Mouse (Mus musculus) heart, postnatal 25 days (tissue): Measurements from ENCODE around the gene Sowahb. TPM values are rescaled to one million over a fixed set of nuclear protein-coding genes. Genes with fewer than 3 reads are reported as not detected.

ENCODE experiments used
- DNase-seq: peaks from one replicate; pipeline ENCODE4 v3.0.0; 2022; ENCODE audit warnings: low spot score
- intact Hi-C: fragments of 180-260 bp; cut with DNase I; formaldehyde crosslinking; loops from one replicate; pipeline ENCODE4 v1.15.1; 2025
- total RNA-seq, 2 experiments: library from RNA; stranded (reverse); gene quantifications; 2 replicates each; pipeline ENCODE4 v1.2.3; 2021

The Sowahb gene
- total RNA-seq, 2 experiments from 2014 or later: not detected

DNA sequence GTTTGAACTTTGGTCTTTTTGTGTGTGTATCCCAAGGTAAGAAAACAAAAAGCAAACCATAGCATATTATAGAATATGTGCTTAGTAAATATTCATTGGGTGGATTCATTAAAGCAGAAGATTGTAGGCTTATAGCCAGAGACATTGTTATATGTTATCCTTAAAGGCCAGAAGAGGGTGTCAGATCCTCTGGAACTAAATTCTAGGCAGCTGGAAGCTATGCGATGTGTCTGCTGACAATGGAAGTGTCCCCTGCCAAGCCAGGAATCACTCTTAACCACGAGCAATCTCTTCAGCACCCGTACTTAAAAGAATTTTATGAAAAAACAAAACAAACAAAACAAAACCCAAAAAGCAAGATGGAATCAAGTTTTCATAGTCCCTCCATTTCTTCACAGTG is 27.1 kb downstream of the Sowahb start:
- no peak for DNase-seq
- intact Hi-C loops: loop anchor here (2.0 kb wide), 1 partner anchor 145 kb away; no protein-coding TSS in a partner anchor

DNA sequence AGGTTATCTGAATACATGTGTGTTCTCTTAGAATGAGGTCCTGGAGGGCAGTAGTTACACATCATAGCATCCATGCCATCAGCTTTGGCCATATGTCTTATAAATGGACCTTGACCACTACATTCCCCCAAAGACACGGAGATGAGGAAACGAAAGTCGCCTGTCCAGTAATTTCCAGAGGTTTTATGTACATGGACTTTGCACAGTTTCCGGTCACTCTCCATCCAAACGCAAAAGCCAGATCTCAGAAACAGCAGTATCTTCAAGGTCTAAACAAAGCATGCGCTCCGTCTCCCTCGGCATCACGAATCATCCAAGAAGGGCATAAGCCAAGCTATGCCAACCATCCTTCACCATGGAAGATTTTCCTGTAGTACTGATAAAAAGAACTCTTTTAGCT is 36.6 kb downstream of the Sowahb start:
- intact Hi-C loops: loop anchor here (5.0 kb wide), 1 partner anchor 39 kb away; the partner anchor contains the start of gene Sowahb
- DNase-seq: no peak

DNA sequence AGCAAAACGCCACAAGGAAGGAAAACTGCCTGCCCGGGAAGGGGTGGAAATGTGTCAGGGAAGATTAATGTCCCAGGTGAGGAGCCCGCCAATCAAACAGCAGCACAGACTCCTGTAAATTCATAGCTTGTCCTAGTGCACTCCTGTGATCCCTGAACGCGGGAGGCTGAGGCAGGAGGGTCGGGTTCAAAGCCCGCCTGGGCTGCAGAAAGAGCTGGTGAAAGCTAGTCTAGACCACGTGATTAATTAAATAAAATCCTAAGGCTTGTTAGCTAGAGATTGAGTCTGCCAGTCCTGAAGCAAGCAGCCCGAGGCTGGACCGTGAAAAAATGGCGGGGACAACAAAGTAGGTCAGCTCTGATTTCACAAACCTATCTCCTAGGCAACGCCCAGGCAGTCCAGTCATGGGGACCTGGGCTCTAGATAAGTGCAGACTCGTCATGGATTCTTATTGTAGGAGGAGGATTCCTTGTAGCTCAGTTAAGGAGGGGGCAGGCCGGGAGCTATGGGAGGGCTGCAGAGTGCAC is 38.9 kb downstream of the Sowahb start:
- intact Hi-C loops: loop anchor here (5.0 kb wide), 1 partner anchor 41 kb away; the partner anchor contains the start of gene Sowahb
- DNase-seq: peak; percentile 17

DNA sequence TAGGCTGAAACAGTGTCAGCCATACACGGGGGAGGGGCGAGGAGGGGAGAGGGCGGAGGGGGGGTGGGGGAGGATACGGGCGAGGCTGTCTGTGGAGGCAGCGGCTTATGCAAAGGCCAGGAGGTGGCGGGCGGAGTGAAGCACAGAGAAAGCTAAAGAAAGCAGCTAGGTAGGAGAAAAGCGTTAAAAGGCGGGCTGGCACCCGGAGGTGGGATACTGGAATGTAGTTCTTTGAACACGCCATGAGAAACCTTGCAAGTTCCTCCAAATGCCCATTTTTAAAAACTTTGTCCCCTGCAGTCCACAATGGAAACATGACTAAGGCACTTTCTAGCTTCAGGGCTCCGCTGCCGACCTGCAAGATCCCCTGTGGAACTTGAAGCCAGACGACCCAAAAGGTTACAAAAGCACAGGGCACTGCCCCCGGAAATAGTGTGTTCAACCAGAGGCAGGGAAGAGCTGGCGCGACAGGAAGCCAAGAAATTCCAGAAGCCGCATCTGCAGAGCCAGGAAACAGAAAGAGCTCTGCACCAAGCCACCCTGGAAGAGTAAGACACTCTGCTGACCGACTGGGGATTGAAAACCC is 39.5 kb downstream of the Sowahb start:
- DNase-seq: peak; percentile 18
- intact Hi-C loops: loop anchor here (5.0 kb wide), 1 partner anchor 42 kb away; the partner anchor contains the start of gene Sowahb

DNA sequence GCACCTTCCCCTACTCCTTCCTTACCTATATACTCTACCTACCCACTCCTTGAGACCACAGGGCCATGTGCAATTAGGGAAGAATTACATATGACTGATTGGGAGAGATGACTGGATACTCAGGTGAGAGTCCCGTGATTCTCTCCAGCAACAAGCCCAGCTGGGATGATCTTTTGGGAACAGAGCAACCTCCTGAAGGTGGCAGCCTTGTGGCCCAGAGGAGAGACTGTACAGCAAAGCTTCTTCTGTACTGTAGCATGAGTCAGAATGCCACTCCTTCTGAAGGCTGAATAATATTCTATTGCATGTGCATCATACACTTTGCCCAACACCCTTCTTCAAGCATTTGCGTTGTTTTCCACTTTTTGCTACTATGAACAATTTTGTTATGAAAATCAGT is 42.2 kb downstream of the Sowahb start:
- no peak for DNase-seq
- intact Hi-C loops: loop anchor here (5.0 kb wide), 1 partner anchor 90 kb away; the partner anchor contains the start of gene Sept11

DNA sequence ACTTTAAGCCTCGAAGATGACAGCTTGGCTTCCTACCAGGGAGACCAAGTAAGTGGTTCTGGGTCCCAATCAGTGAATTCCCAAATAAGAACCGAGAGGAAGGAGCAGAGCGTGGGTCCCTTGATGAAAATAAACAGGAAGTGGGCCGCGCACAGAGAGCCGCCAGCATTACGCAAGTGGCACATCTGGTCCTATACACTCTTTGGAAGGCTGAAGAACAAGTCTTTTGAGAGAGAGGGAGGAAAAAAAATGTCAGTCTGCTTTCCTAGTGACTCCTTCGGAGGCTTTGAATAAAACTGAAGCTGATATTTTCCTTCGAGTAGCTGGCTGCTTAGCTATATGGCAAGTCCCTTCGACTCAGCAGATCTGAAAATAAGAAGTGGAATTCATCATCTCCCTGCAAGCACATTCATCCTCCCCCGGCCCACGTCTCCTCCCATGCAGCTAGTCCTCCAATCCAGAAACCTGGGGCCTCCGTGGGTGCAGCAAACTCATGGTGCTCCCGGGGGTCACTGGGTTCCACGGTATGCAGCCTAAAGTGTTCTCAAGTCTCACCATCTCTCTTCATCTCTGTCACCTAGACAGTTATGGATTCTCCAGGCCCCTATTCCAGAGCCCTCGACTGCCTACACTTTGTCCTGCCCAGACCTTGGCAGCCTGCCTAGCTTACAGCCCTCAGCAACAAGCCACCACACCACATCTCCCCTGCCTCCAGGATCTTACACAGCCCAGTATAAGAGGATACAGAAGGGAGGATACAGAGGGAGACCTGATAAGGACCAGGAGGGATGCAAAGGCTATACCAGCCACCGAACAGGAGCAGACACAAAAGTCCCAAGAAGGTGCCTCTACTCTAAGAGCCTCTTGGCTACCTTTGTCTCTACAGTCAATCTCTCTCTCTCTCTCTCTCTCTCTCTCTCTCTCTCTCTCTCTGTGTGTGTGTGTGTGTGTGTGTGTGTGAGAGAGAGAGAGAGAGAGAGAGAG is 43.8 kb downstream of the Sowahb start:
- peak; percentile 45 for DNase-seq
- intact Hi-C loops: loop anchor here (5.0 kb wide), 1 partner anchor 91 kb away; the partner anchor contains the start of gene Sept11

DNA sequence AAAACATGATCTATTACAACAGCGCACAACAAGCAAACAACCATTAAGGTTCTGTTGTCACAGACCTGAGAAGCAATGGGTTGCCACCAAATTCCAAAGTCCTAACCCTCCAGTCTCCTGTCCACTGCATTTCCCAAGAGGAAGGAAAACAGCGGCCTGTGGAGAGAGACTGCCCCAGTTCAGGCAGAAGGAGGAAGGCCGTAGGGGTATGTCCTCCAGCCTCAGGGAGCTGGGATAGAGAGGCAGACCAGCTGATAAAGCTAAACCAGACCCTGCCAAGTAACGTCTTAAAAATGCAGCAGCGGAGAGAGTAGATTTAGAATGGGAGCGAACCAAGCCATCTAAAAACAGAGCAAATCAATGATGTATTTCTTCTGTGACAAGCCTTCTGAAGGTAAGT is 44.8 kb downstream of the Sowahb start:
- intact Hi-C loops: loop anchor here (5.0 kb wide), 1 partner anchor 92 kb away; the partner anchor contains the start of gene Sept11
- no peak for DNase-seq

DNA sequence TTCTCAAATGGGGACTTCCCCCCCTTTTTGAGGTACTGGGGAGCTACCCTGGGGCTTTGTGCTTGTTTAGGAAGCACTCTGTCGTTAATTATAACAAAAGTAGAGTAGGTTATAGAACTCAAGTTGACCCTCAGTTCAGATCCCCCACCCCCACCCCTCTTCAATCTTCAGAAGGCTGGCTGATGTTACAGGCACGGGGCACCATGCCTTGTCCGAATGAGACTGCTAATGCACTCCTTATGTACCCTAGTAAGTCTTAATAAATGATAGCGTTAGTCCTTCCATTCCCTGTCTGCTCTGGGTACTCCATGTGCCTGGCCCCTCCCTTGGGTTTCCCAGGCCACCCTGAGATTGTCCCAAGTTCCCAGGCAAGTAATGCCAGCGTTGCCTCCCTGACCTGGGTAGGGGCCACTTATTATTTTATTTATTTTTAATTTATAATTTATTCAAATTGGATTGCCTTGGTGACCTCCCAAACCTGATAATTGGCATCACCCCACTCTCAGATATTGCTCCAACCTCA is 46.3 kb downstream of the Sowahb start:
- intact Hi-C loops: no loop called here
- DNase-seq: no peak

DNA sequence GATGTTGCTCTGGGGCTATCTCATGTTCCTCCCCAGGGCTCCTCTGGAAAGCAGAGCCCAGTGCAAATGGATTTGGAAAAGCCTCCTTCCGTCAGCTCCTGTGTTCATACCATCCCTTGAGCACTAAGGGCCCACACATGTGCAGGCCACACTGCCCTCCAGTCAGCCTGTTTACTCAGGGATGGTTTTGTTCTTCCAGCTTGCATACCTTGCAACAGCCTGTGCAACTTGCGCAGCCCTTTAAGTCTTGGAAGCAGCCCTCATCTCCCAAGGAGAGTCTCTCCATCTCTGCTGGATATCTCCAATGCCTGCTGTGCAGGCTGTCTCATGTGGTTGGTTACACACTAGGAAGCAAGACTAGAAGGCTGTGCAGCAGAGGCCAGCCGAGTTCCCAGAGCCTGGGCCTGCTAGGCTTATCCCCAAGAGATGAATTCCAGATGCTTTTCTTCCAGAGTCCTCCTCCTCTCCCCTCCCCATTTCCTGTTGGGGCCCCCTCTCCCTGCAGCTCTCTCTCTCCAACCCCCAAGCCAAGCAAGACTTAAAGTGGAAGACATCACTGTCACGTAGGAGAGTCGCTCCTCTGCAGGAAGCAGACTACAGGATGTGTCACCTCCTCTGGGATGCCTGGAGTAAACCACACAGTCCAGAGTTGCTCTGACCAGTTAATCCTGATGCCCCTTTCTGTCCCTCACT is 47.2 kb downstream of the Sowahb start:
- DNase-seq: peak; percentile 44
- intact Hi-C loops: no loop called here

DNA sequence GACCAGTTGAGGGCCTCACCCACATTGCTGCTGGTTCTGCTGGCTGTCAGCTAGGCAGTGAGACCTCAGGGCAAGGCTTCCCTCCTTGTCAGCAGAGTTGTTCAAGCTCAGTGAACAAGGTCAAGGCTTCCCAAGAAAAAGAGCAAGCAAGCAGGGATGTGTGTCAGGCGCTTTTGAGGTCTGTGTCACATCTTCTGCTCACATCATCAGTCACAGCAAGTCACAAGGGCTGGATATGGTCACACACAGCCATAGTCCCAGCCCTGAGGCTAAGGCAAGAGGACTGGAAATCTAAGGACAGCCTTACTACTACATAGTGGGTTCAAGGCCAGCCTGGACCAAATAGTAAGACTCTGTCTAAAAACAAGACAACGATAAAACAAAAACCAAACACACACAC is 50.0 kb downstream of the Sowahb start:
- no peak for DNase-seq
- intact Hi-C loops: no loop called here

DNA sequence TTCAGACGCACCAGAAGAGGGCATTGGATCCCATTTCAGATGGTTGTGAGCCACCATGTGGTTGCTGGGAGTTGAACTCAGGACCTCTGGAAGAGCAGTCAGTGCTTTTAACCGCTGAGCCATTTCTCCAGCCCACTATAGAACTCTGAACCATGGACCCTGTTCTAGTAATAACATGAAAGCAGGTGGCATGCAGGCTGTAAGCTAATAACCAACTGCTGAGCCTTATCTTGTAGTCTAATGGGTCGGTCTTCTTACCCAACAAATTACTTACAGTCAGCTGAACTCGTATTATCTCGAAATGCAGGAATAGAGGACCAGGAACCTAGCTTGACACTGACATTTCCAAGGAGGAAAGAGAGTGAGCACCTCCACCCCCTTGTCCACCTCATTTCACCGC is 50.5 kb downstream of the Sowahb start:
- DNase-seq: no peak
- intact Hi-C loops: no loop called here

DNA sequence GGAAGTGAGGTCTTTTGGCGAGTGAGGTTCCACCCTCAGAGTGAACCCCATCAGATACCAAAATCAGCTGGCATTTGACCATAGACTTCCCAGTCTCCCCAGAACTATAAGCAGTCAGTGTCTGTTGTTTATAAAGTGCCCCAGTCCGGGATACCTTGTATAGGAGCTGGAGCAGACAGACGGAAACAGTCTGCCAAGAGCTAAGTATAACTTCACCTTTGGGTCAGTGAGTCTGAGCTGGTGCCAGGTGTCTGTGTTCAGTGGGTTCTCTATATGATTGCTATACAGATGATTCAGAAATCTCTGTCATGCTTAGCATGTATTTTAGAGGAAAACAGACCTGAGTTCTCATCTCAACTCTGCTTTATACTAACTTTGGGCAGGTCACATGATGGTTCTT is 52.7 kb downstream of the Sowahb start:
- intact Hi-C loops: no loop called here
- DNase-seq: no peak

Other genes starting within 250 kb of the Sowahb start
- 10 to 100 TPM; 35.0 to 35.2 TPM for gene Sept11, start 48.4 kb upstream of the Sowahb start, total RNA-seq
- gene Ccni, start 161.5 kb upstream of the Sowahb start, total RNA-seq: 100 to 1,000 TPM; 178 to 183 TPM
- under 1 TPM; 0.36 to 0.48 TPM for gene 2010109A12Rik, start 161.5 kb upstream of the Sowahb start, total RNA-seq
- 10 to 100 TPM; 14.6 to 17.7 TPM for gene Ccng2, start 222.2 kb upstream of the Sowahb start, total RNA-seq